Comparison of ENCODE assay signal across 15 mouse cellular contexts in genomic region chr7:30612654-30613402, GRCm38 (mm10). TPM values are rescaled to one million over a fixed set of nuclear protein-coding genes. Genes with fewer than 3 reads are reported as not detected.
DNase-seq lines count a peak whose midpoint lies in the region; ATAC-seq and TF ChIP-seq lines count a peak whose summit lies in the region.
"Had no signal": no experiment of that assay in that cellular context is flagged by ENCODE, and none has a peak within 500 bp of the region (broad histone marks: within the 10 kb centered on the region; RNA-seq: fewer than 3 reads in every experiment).

Gene Upk1a, minus strand, starts transcription at chr7:30612847.

- no peak within 1 kb of the TSS for H3K9ac ChIP-seq in forebrain, embryonic 15.5 days (replicated peaks)
- no peak within 1 kb of the TSS for H3K9ac ChIP-seq in forebrain, postnatal 0 days
- no peak within 1 kb of the TSS; the same call in 1 of the 2 replicates for H3K9ac ChIP-seq in kidney, embryonic 16.5 days (replicated peaks; ENCODE audit: low read length)
- H3K9ac ChIP-seq: heart, embryonic 12.5 days; liver, embryonic 12.5 days; lung, embryonic 14.5 days had no signal

- no peak within 1 kb of the TSS for H3K4me3 ChIP-seq in forebrain, embryonic 15.5 days
- no peak within 1 kb of the TSS for H3K4me3 ChIP-seq in forebrain, postnatal 0 days (ENCODE audit: low read depth, low read length)
- no peak within 1 kb of the TSS for H3K4me3 ChIP-seq in kidney, embryonic 16.5 days (ENCODE audit: low read length)
- H3K4me3 ChIP-seq in limb, embryonic 10.5 days = no peak within 1 kb of the TSS
- H3K4me3 ChIP-seq: heart, embryonic 12.5 days; left cerebral cortex, adult 2 months; liver, embryonic 12.5 days had no signal

- H3K4me2 ChIP-seq in forebrain, embryonic 15.5 days (replicated peaks) = no peak within 1 kb of the TSS
- H3K4me2 ChIP-seq in forebrain, postnatal 0 days (ENCODE audit: low read depth) = no peak within 1 kb of the TSS
- H3K4me2 ChIP-seq in kidney, embryonic 16.5 days (replicated peaks; ENCODE audit: low read depth, low read length) = 0 out of 2 replicates have a peak within 1 kb of the TSS, but pooled peaks have one; percentile 12
- H3K4me2 ChIP-seq: heart, embryonic 12.5 days; liver, embryonic 12.5 days; lung, embryonic 14.5 days had no signal

- 87% methylated on average over 8 of the region's 8 CpGs for WGBS in forebrain, embryonic 15.5 days
- 76% methylated on average over 8 of the region's 8 CpGs for whole genome bisulfite sequencing in forebrain, postnatal 0 days
- 28% methylated on average over 8 of the region's 8 CpGs for WGBS in kidney, embryonic 16.5 days
- 58% methylated on average over 8 of the region's 8 CpGs for WGBS in limb, embryonic 10.5 days

- peak; percentile 35; the same call in 1 of the 2 replicates for ATAC-seq in forebrain, embryonic 15.5 days (replicated peaks)
- no peak for ATAC-seq in forebrain, postnatal 0 days
- peak; percentile 57 for ATAC-seq in kidney, embryonic 16.5 days (ENCODE audit: low FRiP score, low TSS enrichment)
- 0 out of 2 replicates have a peak, but pooled peaks have one; percentile 3 for ATAC-seq in common myeloid progenitor, adult 5-6 weeks (replicated peaks; ENCODE audit: low read depth, poor library complexity, severe bottlenecking)
- ATAC-seq: midbrain, embryonic 16.5 days had no signal

- no peaks in the 10 kb centered on the region for H3K4me1 ChIP-seq in forebrain, embryonic 15.5 days
- no peaks in the 10 kb centered on the region for H3K4me1 ChIP-seq in forebrain, postnatal 0 days (ENCODE audit: insufficient read depth)
- peaks cover 12% of the 10 kb centered on the region for H3K4me1 ChIP-seq in kidney, embryonic 16.5 days (ENCODE audit: insufficient read depth, low read length)
- H3K4me1 ChIP-seq in limb, embryonic 10.5 days = peaks cover 19% of the 10 kb centered on the region

- TF ChIP-seq CTCF in forebrain, postnatal 0 days (IDR thresholded peaks at IDR 0.05; ENCODE audit: low read depth) = no peak

- DNase-seq in forebrain, postnatal 0 days = no peak
- no peak for DNase-seq in kidney, postnatal 36 days
- DNase-seq in limb, embryonic 10.5 days (ENCODE audit: low spot score) = no peak
- DNase-seq in gastrocnemius, adult 18-20 months (ENCODE audit: low spot score) = no peak
- DNase-seq: cerebellum, adult 11-12 months; right cerebral cortex, adult 18-20 months had no signal

- no peaks in the 10 kb centered on the region for H3K9me3 ChIP-seq in forebrain, embryonic 15.5 days
- no peaks in the 10 kb centered on the region for H3K9me3 ChIP-seq in forebrain, postnatal 0 days (ENCODE audit: low read length)
- H3K9me3 ChIP-seq in kidney, embryonic 16.5 days (ENCODE audit: low read length) = no peaks in the 10 kb centered on the region
- H3K9me3 ChIP-seq in limb, embryonic 10.5 days (replicated peaks) = no peaks in the 10 kb centered on the region
- H3K9me3 ChIP-seq: heart, embryonic 12.5 days; liver, embryonic 12.5 days had no signal

- H3K27ac ChIP-seq in forebrain, embryonic 15.5 days (replicated peaks) = no peak within 1 kb of the TSS
- H3K27ac ChIP-seq in forebrain, postnatal 0 days (ENCODE audit: low read depth, low read length) = no peak within 1 kb of the TSS
- H3K27ac ChIP-seq in kidney, embryonic 16.5 days (ENCODE audit: low read length) = peak within 1 kb of the TSS; percentile 50; the same call in 1 of the 2 replicates
- H3K27ac ChIP-seq in limb, embryonic 10.5 days = peak within 1 kb of the TSS; percentile 14; the same call in 1 of the 2 replicates
- H3K27ac ChIP-seq: left cerebral cortex, adult 2 months; liver, embryonic 12.5 days had no signal

- peaks cover 18% of the 10 kb centered on the region for H3K36me3 ChIP-seq in forebrain, embryonic 15.5 days
- peaks cover 16% of the 10 kb centered on the region; the same call in 1 of the 2 replicates for H3K36me3 ChIP-seq in forebrain, postnatal 0 days (ENCODE audit: insufficient read depth)
- peaks cover 25% of the 10 kb centered on the region for H3K36me3 ChIP-seq in kidney, embryonic 16.5 days (ENCODE audit: insufficient read depth, low read length)
- H3K36me3 ChIP-seq in limb, embryonic 10.5 days = peaks cover 29% of the 10 kb centered on the region

- H3K27me3 ChIP-seq in forebrain, embryonic 15.5 days = no peaks in the 10 kb centered on the region
- no peaks in the 10 kb centered on the region for H3K27me3 ChIP-seq in forebrain, postnatal 0 days (ENCODE audit: insufficient read depth, low read length)
- no peaks in the 10 kb centered on the region for H3K27me3 ChIP-seq in kidney, embryonic 16.5 days (ENCODE audit: insufficient read depth, low read length)
- H3K27me3 ChIP-seq in limb, embryonic 10.5 days (ENCODE audit: low read depth, poor library complexity, severe bottlenecking) = no peaks in the 10 kb centered on the region
- H3K27me3 ChIP-seq: heart, embryonic 12.5 days had no signal

RNA-seq across cellular contexts. Expression of gene Upk1a, which starts in this region (rescaled TPM):
- 0.11 and 0.47 TPM in 2 replicates for polyA plus RNA-seq in forebrain, embryonic 15.5 days (2015; fragmentation: Nextera tagmentation; extraction: Ambion mirVana)
- total RNA-seq in forebrain, postnatal 0 days (2014; rRNA removed) = 0.29 and 0.38 TPM in 2 replicates
- polyA plus RNA-seq in forebrain, postnatal 0 days (2015; fragmentation: Nextera tagmentation; extraction: Ambion mirVana) = 0.42 and 0.62 TPM in 2 replicates
- polyA plus RNA-seq in kidney, embryonic 16.5 days (2015; fragmentation: Nextera tagmentation; extraction: Ambion mirVana) = 7.9 and 13.0 TPM in 2 replicates
- not detected in 2 replicates for total RNA-seq in common myeloid progenitor, adult 5-6 weeks (2017)
- 7.9 and 8.2 TPM in 2 replicates for polyA plus RNA-seq in limb, embryonic 10.5 days (2016; fragmentation: Nextera tagmentation; extraction: Ambion mirVana)
- not detected for total RNA-seq in gastrocnemius, adult 18-20 months (2021)
- total RNA-seq: granulocyte monocyte progenitor cell, adult 5-6 weeks had no signal

Comparison
In these comparisons a context has a peak if more than half of its experiments do, and no peak if none do; other contexts are left out.
1. Peak in ATAC-seq in forebrain, embryonic 15.5 days; RNA of the gene not detected or under 1 TPM.
2. Peak in ATAC-seq in common myeloid progenitor, adult 5-6 weeks; RNA of the gene not detected or under 1 TPM.
3. H3K27ac ChIP-seq: peak in kidney, embryonic 16.5 days (single experiment) and limb, embryonic 10.5 days (single experiment); none in forebrain, embryonic 15.5 days (single experiment) and forebrain, postnatal 0 days (single experiment).